Mouse (Mus musculus) intestine, embryonic 15.5 days (tissue): ENCODE measurements around the gene Cyld. TPM values are rescaled to one million over a fixed set of nuclear protein-coding genes. Genes with fewer than 3 reads are reported as not detected.
A peak's percentile ranks its signal among the peaks of the same experiment; 100 is the strongest.
"Not testable (repeated sequence)": the region's sequence is repeated elsewhere in the genome, so short reads cannot be mapped to it uniquely, and the experiment has no call there.

Experiments used
- ATAC-seq: fragments of 200-750 bp; cut with Nextera tagmentation; 2 replicates; pipeline ENCODE4 v1.8.0; 2017; ENCODE audit warnings: moderate TSS enrichment, moderate library complexity
- H3K27ac ChIP-seq: fragments of 300-500 bp; sonication (generic); 2 replicates; pipeline ENCODE4 v1.5.1; 2015; ENCODE audit warnings: mild to moderate bottlenecking, inconsistent platforms
- H3K27me3 ChIP-seq: fragments of 300-500 bp; sonication (generic); replicated peaks from 2 replicates; pipeline ENCODE4 v1.6.1; 2015; ENCODE audit warnings: inconsistent platforms
- H3K36me3 ChIP-seq: fragments of 300-500 bp; sonication (generic); 2 replicates; pipeline ENCODE4 v1.6.1; 2015; ENCODE audit warnings: inconsistent platforms
- H3K4me1 ChIP-seq: fragments of 300-500 bp; sonication (generic); replicated peaks from 2 replicates; pipeline ENCODE4 v1.6.1; 2015; ENCODE audit warnings: inconsistent platforms
- H3K4me2 ChIP-seq: fragments of 300-500 bp; sonication (generic); replicated peaks from 2 replicates; pipeline ENCODE4 v1.6.1; 2015; ENCODE audit warnings: mild to moderate bottlenecking, inconsistent platforms
- H3K4me3 ChIP-seq: fragments of 300-500 bp; sonication (generic); replicated peaks from 2 replicates; pipeline ENCODE4 v1.5.1; 2015; ENCODE audit warnings: inconsistent platforms
- H3K9ac ChIP-seq: fragments of 300-500 bp; sonication (generic); 2 replicates; pipeline ENCODE4 v1.6.1; 2015; ENCODE audit warnings: inconsistent platforms
- H3K9me3 ChIP-seq: fragments of 300-500 bp; sonication (generic); 2 replicates; pipeline ENCODE4 v1.6.1; 2016; ENCODE audit warnings: inconsistent platforms
- whole genome bisulfite sequencing: fragments of 180-500 bp; shearing (Covaris S2); methylation state at CpG from one replicate; pipeline ENCODE4 v1.1.7; 2015; 5-methylcytosine and 5-hydroxymethylcytosine counted together
- polyA plus RNA-seq: library from polyadenylated mRNA; unstranded; fragments of >200 nt; fragmentation: Nextera tagmentation; extraction: Ambion mirVana; gene quantifications from 2 replicates; pipeline ENCODE4 v1.2.1, GENCODE M21; 2015

The Cyld gene
- polyA plus RNA-seq, 1 experiment from 2014 or later = 13.8 TPM

- no peak overlapping the region for H3K27ac ChIP-seq
- H3K9me3 ChIP-seq = no peaks in the 10 kb centered on the region
- ATAC-seq = no peak
- H3K4me2 ChIP-seq = no peak overlapping the region
- no peak overlapping the region for H3K9ac ChIP-seq
- H3K36me3 ChIP-seq = no peaks in the 10 kb centered on the region
- no peak overlapping the region for H3K4me3 ChIP-seq
- WGBS = 77% methylated on average over 7 of the region's 7 CpGs
- no peaks in the 10 kb centered on the region for H3K27me3 ChIP-seq
- peaks cover 11% of the 10 kb centered on the region for H3K4me1 ChIP-seq
These were observed 74.4 kb downstream of the Cyld start for GRCm38 (mm10) chr8:88771241-88771640.

DNA sequence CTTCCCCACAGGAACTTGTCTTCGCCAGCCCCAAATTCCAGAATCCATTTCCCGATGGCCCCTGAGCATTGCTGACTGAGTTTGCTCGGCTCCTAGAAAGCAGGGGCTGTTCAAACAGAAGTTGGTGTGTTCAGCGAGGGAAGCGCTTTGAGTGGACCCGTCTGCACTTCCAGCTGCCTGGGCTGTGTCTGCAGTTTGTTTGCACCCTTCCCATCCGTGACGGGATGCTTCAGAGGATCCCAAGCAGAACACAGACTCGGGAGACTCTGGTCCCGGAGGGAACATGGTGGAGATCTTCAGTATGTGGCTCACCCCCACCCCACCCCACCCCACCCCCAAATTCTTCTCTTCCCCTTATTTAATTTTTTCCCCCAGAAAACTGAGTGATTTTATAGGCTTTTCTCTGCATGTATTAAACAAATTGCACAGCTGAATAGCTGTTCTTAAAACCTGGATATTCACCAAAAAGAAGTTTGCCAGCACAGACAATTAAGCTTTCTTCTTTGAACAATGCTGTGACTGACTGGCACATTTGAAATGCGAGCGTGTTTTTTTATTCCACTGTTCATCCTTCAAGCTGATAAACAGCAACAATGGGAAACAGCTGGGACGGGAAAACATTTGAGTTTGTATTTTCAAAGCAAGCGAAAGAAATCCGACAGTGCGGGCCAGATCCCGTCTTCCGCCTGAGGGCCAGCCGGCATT lies 77.9 kb downstream of the Cyld start:
- no peak overlapping the region for H3K27ac ChIP-seq
- 35% methylated on average over 19 of the region's 19 CpGs for WGBS
- H3K36me3 ChIP-seq = no peaks in the 10 kb centered on the region
- no peak overlapping the region for H3K9ac ChIP-seq
- no peak overlapping the region for H3K4me3 ChIP-seq
- no peaks in the 10 kb centered on the region for H3K27me3 ChIP-seq
- H3K4me2 ChIP-seq = no peak overlapping the region
- H3K4me1 ChIP-seq = peaks cover 15% of the 10 kb centered on the region
- H3K9me3 ChIP-seq = no peaks in the 10 kb centered on the region
- ATAC-seq = no peak

DNA sequence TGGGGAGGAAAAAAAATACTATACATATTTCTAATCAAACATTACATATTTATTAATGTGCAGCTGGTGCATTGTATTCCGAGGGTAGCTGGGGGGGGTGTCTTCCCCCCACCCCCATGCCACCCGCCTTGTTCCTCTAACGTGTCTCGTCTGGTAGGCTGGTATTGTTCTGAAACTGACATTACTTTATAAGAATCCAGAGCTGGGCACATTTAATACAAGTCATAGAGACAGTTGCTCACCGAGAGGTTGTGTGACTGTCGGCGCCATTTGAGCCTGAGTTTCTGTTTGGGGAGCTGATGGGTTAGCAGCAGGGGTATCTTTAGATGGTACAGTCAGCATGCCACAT lies 78.4 kb downstream of the Cyld start:
- ATAC-seq = no peak
- 58% methylated on average over 7 of the region's 7 CpGs for WGBS
- H3K4me1 ChIP-seq = peaks cover 15% of the 10 kb centered on the region
- H3K36me3 ChIP-seq = no peaks in the 10 kb centered on the region
- H3K27ac ChIP-seq = no peak overlapping the region
- no peak overlapping the region for H3K4me2 ChIP-seq
- no peaks in the 10 kb centered on the region for H3K9me3 ChIP-seq
- no peak overlapping the region for H3K4me3 ChIP-seq
- no peaks in the 10 kb centered on the region for H3K27me3 ChIP-seq
- no peak overlapping the region for H3K9ac ChIP-seq

DNA sequence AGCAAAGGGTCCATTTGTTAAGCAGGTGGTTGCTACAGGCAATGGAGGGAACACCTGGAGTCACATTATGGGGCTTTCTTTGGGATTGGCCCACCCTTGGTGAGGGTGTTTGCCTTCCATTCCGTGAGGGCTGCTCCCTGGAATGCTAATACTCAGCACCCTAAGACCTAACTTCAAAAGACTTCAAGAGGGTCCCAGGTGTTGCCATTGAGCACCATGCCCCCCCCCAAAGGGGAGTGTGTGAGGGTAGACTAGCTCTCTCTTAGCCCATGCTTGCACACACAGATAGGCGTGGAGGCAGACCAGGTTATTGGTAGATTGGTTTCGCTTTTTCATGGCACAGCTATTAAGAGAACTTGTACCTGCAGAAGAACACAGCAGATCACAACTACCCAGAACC lies 83.3 kb downstream of the Cyld start:
- H3K4me3 ChIP-seq = no peak overlapping the region
- ATAC-seq = no peak
- peaks cover 11% of the 10 kb centered on the region; the same call in 1 of the 2 replicates for H3K4me1 ChIP-seq
- H3K9me3 ChIP-seq = no peaks in the 10 kb centered on the region
- no peak overlapping the region for H3K9ac ChIP-seq
- WGBS = 82% methylated on average over 3 of the region's 3 CpGs
- no peaks in the 10 kb centered on the region for H3K36me3 ChIP-seq
- H3K27ac ChIP-seq = no peak overlapping the region
- H3K4me2 ChIP-seq = no peak overlapping the region
- no peaks in the 10 kb centered on the region for H3K27me3 ChIP-seq

DNA sequence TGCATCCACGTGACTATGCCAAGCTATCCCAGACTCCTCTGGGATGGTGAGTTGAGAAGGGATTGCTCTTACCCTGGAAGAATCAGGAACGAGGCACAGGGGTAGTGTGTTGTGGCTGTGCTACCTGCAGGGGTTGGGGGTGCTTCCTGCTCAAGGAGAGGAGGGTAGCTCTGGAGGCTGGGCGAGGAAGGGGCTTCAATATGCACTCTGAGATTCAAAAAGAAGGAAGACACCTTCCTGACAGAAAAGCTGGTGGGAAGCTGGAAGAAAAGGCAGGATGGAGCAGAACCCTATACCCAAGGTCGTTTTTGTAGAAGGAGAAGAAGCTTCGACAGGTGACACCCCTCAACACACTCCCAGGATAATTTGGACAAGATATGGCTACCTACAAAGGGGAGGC lies 84.5 kb downstream of the Cyld start:
- WGBS = 73% methylated on average over 5 of the region's 5 CpGs
- ATAC-seq = no peak
- H3K4me2 ChIP-seq = no peak overlapping the region

DNA sequence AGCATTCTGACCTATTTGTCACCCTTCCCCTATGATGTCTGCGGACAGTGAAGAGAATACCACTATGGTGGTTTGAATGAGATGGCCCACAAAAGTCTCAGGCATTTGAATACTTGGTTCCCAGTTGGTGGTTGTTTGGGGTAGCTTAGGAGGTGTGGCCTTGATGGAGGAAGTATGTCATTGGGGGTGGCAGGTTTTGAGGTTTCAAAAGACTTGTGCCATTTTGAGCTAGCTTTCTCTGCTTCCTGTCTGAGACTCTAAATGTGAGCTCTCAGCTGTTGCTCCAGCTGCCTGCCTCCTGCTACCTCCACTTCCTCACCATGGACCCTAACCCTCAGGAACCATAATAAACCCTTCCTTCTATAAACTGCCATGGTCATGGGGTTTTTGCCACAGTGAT lies 86.9 kb downstream of the Cyld start:
- Histone ChIP-seq H3K27ac (no peak overlapping the region), H3K27me3 (no peaks in the 10 kb centered on the region), H3K36me3 (no peaks in the 10 kb centered on the region), H3K9me3 (no peaks in the 10 kb centered on the region), H3K4me3 (no peak overlapping the region), H3K9ac (no peak overlapping the region), H3K4me1 (no peaks in the 10 kb centered on the region), H3K4me2 (no peak overlapping the region)
- WGBS = 85% methylated on average over 1 of the region's 1 CpGs
- ATAC-seq = no peak

More for the DNA sequence above, 84.5 kb downstream of the Cyld start:
- Histone ChIP-seq H3K27me3 (no peaks in the 10 kb centered on the region), H3K9me3 (no peaks in the 10 kb centered on the region), H3K4me3 (no peak overlapping the region), H3K9ac (no peak overlapping the region), H3K4me1 (peaks cover 4% of the 10 kb centered on the region; the same call in 1 of the 2 replicates), H3K27ac (no peak overlapping the region), H3K36me3 (no peaks in the 10 kb centered on the region)

- not testable (repeated sequence) for H3K4me1 ChIP-seq, H3K27me3 ChIP-seq, H3K36me3 ChIP-seq, H3K4me3 ChIP-seq, H3K27ac ChIP-seq, H3K9ac ChIP-seq, H3K9me3 ChIP-seq, H3K4me2 ChIP-seq, ATAC-seq
- 66% methylated on average over 3 of the region's 3 CpGs for WGBS
These were observed 91.5 kb downstream of the Cyld start for GRCm38 (mm10) chr8:88788335-88788734.

GRCm38 (mm10) chr8:88792691-88793323 lies 96.0 kb downstream of the Cyld start:
- ATAC-seq = 0 out of 2 replicates have a peak, but pooled peaks have one; percentile 39
- no peak overlapping the region for H3K27ac ChIP-seq
- no peak overlapping the region for H3K9ac ChIP-seq
- no peak overlapping the region for H3K4me2 ChIP-seq
- no peaks in the 10 kb centered on the region for H3K36me3 ChIP-seq
- no peak overlapping the region for H3K4me3 ChIP-seq
- H3K4me1 ChIP-seq = no peaks in the 10 kb centered on the region
- H3K27me3 ChIP-seq = no peaks in the 10 kb centered on the region
- H3K9me3 ChIP-seq = no peaks in the 10 kb centered on the region
- WGBS = 54% methylated on average over 8 of the region's 8 CpGs

DNA sequence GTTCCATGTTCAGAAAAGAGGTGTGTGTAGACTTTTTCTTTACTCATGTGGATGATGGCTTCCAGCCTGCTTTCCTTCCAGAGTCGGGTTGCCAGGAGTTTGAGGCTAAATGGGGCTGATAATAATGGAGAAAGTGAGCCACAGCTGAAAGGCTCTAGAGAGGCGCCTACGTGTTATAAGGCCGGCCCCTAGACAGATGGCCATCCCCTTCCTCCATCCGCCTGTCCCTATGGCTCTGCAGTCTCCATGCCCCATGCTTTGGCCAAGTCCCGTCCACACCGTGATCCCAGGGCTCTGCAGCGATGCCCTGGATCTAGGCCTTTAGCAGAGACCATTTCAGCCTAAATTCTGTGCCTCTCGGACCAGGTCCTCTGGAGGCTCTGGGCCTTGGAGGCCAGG lies 96.5 kb downstream of the Cyld start:
- H3K27ac ChIP-seq = no peak overlapping the region
- H3K9ac ChIP-seq = no peak overlapping the region
- H3K4me3 ChIP-seq = no peak overlapping the region
- H3K36me3 ChIP-seq = no peaks in the 10 kb centered on the region
- H3K4me2 ChIP-seq = no peak overlapping the region
- H3K27me3 ChIP-seq = no peaks in the 10 kb centered on the region
- 84% methylated on average over 9 of the region's 9 CpGs for WGBS
- no peaks in the 10 kb centered on the region for H3K4me1 ChIP-seq
- no peaks in the 10 kb centered on the region for H3K9me3 ChIP-seq
- ATAC-seq = no peak

DNA sequence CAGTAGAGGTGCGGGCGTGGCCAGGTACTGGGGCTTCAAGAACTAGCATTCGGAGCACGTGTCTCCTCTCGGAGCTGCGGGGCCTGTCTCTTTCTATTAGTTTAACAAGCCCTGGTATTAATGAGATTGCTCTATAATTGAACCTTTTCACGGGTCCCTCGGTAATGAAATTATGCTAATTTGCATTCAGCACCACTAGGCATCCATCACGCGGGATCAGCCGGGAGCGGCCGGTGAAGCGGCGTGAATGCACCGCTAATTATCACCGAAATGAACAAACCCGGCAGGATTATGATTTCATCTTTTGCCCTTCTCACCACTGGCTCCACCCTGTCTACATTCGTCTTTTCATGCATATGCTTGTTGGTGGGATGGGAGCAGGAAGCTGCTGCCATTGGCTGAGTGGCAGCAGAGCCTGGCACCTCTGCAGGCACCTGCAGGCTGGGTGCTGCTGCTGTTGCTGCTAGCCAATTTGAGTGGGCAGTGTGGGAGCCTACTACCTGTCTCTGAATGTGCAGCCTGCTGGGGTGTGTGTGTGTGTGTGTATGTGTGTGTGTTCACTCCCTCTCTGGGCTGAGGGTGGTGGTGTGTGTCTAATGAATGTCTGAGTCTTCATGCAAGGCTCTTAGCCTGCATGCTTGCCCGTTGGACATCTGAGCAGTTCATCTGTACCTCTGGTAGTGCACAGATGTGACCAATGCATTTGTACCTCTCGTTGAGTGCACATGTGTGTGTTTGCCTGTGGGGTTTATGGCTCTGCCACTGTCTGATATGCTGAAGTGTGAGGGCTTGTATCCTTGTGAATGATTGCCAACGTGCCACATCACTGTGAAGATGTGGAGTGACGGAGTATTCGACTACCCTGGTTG lies 97.2 kb downstream of the Cyld start:
- Histone ChIP-seq H3K36me3 (no peaks in the 10 kb centered on the region), H3K9ac (no peak overlapping the region), H3K27ac (no peak overlapping the region), H3K4me1 (no peaks in the 10 kb centered on the region), H3K9me3 (no peaks in the 10 kb centered on the region), H3K4me3 (no peak overlapping the region), H3K4me2 (no peak overlapping the region), H3K27me3 (no peaks in the 10 kb centered on the region)
- no peak for ATAC-seq
- 90% methylated on average over 24 of the region's 24 CpGs for WGBS

DNA sequence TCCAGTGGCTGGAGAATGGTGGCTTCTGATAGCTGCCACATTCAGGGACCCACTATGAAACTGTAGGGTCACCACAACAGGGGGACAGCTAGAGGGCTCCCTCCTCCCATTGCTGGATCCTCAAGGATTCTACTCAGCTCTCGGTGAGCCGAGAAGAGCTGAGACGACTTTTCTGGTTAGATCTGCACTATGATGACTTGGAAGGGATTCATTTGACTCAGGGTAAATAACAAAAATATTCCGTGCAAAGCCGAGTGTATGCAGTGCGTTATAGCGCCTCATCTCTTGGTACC lies 97.7 kb downstream of the Cyld start:
- Histone ChIP-seq H3K4me3 (no peak overlapping the region), H3K9ac (no peak overlapping the region), H3K4me2 (no peak overlapping the region), H3K9me3 (no peaks in the 10 kb centered on the region), H3K27me3 (no peaks in the 10 kb centered on the region), H3K27ac (no peak overlapping the region), H3K36me3 (no peaks in the 10 kb centered on the region), H3K4me1 (no peaks in the 10 kb centered on the region)
- no peak for ATAC-seq
- 77% methylated on average over 7 of the region's 7 CpGs for WGBS

- no peaks in the 10 kb centered on the region for H3K4me1 ChIP-seq
- no peak overlapping the region for H3K9ac ChIP-seq
- ATAC-seq = no peak
- no peak overlapping the region for H3K27ac ChIP-seq
- no peaks in the 10 kb centered on the region for H3K9me3 ChIP-seq
- H3K36me3 ChIP-seq = no peaks in the 10 kb centered on the region
- H3K27me3 ChIP-seq = no peaks in the 10 kb centered on the region
- WGBS = 86% methylated on average over 5 of the region's 5 CpGs
- no peak overlapping the region for H3K4me3 ChIP-seq
- H3K4me2 ChIP-seq = no peak overlapping the region
These were observed 99.1 kb downstream of the Cyld start for GRCm38 (mm10) chr8:88795896-88796295.
